Mouse (Mus musculus): ENCODE results near the gene Tmigd3. TPM values are rescaled to one million over a fixed set of nuclear protein-coding genes. Genes with fewer than 3 reads are reported as not detected.

Tmigd3 gene
- polyA plus RNA-seq, 2 experiments: 0.09 to 0.11 TPM

DNA sequence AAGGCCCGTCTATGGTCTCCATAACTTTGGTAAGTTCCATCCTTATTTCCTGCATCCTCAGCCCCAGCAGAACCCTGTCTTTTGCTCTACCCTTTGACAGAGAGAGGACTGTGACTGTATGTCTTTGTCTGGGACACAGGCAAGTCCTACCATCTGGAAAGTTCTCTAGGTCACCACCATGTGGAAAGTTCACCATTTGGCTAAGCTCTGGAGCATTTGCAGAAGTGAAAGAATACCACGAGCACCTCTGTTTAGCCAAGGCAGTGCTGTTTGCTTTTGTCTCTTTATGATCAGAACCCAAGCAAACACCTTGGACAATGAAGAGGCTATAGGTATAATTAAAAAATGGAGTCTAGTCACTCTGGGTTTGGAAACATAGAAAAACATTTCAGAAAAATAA lies 51.3 kb downstream of the Tmigd3 start:
- Histone ChIP-seq H3K4me1 (replicated peaks; ENCODE audit: control insufficient read depth in 2 of 2, insufficient read depth in 2 of 2, low read length in 1 of 2) (peaks cover 9 to 29% of the 10 kb centered on the region in 2 experiments), H3K27me3 (ENCODE audit: control insufficient read depth, insufficient read depth, low read length) (no peaks in the 10 kb centered on the region), H3K4me2 (ENCODE audit: low read depth) (no peak overlapping the region), H3K27ac (no peak overlapping the region), H3K9me3 (ENCODE audit: control insufficient read depth, low read length) (no peaks in the 10 kb centered on the region), H3K4me3 (ENCODE audit: insufficient read depth in 1 of 2, low read depth in 2 of 2, low read length in 2 of 2) (no peak overlapping the region), H3K9ac (replicated peaks) (no peak overlapping the region), H3K36me3 (replicated peaks; ENCODE audit: control insufficient read depth, insufficient read depth, low read depth) (no peaks in the 10 kb centered on the region)
- WGBS (ENCODE audit: insufficient replicate concordance): 51% methylated on average over 2 of the region's 2 CpGs
- no peak for ATAC-seq (ENCODE audit: insufficient read depth)
- TF ChIP-seq EP300 (IDR thresholded peaks at IDR 0.05; ENCODE audit: low read depth): no peak
- TF ChIP-seq CTCF (IDR thresholded peaks at IDR 0.05; ENCODE audit: low read depth): no peak
- DNase-seq (ENCODE audit: low read depth in 3 of 3, low spot score in 3 of 3): no peak

DNA sequence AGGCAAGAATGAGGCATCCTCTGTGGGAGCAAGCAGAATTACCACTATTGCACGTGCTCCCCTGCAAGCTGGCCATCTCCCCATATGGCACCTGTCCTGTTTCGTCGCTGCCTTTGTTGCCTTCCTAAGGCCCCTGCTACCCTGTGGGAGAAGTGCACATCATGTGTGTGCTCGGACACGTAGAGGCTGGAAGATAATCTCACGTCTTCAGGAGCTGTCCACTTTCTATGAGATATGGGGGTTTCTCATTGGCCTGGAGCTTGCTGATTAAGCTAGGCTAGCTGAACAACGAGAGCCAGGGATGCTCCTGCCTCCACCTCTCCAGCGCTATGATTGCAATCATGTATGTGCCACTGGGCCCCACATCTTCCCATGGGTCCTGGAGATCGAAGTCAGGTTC lies 53.9 kb downstream of the Tmigd3 start:
- H3K9ac ChIP-seq (replicated peaks): no peak overlapping the region
- no peaks in the 10 kb centered on the region for H3K27me3 ChIP-seq (ENCODE audit: control insufficient read depth, insufficient read depth, low read length)
- no peak overlapping the region for H3K27ac ChIP-seq
- no peak for TF ChIP-seq CTCF (IDR thresholded peaks at IDR 0.05; ENCODE audit: low read depth)
- TF ChIP-seq EP300 (IDR thresholded peaks at IDR 0.05; ENCODE audit: low read depth): no peak
- H3K4me1 ChIP-seq (replicated peaks; ENCODE audit: control insufficient read depth in 2 of 2, insufficient read depth in 2 of 2, low read length in 1 of 2): peaks cover 2 to 18% of the 10 kb centered on the region in 2 experiments; a peak in 3 of 4 replicates
- no peaks in the 10 kb centered on the region for H3K36me3 ChIP-seq (replicated peaks; ENCODE audit: control insufficient read depth, insufficient read depth, low read depth)
- H3K4me2 ChIP-seq (ENCODE audit: low read depth): no peak overlapping the region
- ATAC-seq (ENCODE audit: insufficient read depth): peak; percentile 65
- 42% methylated on average over 9 of the region's 9 CpGs for WGBS (ENCODE audit: insufficient replicate concordance)
- DNase-seq (ENCODE audit: low read depth in 3 of 3, low spot score in 3 of 3): no peak
- no peak overlapping the region for H3K4me3 ChIP-seq (ENCODE audit: insufficient read depth in 1 of 2, low read depth in 2 of 2, low read length in 2 of 2)
- H3K9me3 ChIP-seq (ENCODE audit: control insufficient read depth, low read length): no peaks in the 10 kb centered on the region

DNA sequence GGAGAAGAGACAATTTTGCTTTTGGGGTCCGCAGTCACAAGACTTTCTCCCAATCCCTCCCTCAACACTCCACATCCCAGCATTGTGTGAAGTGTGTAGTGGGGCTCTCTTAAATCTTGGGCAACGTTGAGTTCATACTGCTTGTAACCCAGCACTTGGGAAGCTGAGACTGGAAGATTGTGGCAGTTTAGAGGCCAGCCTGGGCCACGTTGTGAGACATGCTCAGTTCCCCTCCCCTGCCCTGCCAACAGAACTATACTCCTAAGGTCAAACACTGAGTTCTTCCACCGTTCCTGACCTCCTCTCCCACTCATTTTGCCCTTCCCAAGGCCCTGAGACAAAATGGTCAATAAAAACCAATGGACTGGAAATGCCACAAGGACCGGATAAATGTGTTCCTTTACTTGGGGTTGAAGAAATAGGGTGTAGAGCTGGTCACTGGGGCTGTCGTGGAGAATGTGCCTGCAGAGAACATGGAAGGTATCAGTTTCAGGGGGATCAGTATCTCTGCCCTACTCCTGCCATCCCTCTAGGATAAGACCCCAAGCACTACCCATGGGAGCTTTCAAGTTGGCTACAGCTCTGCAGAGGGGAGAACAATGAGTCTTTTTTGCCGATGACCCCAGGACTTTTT lies 57.0 kb downstream of the Tmigd3 start:
- no peak for ATAC-seq (ENCODE audit: insufficient read depth)
- TF ChIP-seq EP300 (IDR thresholded peaks at IDR 0.05; ENCODE audit: low read depth) (no peak), CTCF (IDR thresholded peaks at IDR 0.05; ENCODE audit: low read depth) (no peak)
- no peak overlapping the region for H3K27ac ChIP-seq
- no peak for DNase-seq (ENCODE audit: low read depth in 3 of 3, low spot score in 3 of 3)
- H3K9me3 ChIP-seq (ENCODE audit: control insufficient read depth, low read length): no peaks in the 10 kb centered on the region
- H3K4me2 ChIP-seq (ENCODE audit: low read depth): no peak overlapping the region
- H3K9ac ChIP-seq (replicated peaks): no peak overlapping the region
- no peaks in the 10 kb centered on the region for H3K27me3 ChIP-seq (ENCODE audit: control insufficient read depth, insufficient read depth, low read length)
- H3K36me3 ChIP-seq (replicated peaks; ENCODE audit: control insufficient read depth, insufficient read depth, low read depth): no peaks in the 10 kb centered on the region
- H3K4me3 ChIP-seq (ENCODE audit: insufficient read depth in 1 of 2, low read depth in 2 of 2, low read length in 2 of 2): no peak overlapping the region
- WGBS (ENCODE audit: insufficient replicate concordance): 61% methylated on average over 7 of the region's 7 CpGs
- peaks cover 2 to 22% of the 10 kb centered on the region in 2 experiments; a peak in 3 of 4 replicates for H3K4me1 ChIP-seq (replicated peaks; ENCODE audit: control insufficient read depth in 2 of 2, insufficient read depth in 2 of 2, low read length in 1 of 2)

DNA sequence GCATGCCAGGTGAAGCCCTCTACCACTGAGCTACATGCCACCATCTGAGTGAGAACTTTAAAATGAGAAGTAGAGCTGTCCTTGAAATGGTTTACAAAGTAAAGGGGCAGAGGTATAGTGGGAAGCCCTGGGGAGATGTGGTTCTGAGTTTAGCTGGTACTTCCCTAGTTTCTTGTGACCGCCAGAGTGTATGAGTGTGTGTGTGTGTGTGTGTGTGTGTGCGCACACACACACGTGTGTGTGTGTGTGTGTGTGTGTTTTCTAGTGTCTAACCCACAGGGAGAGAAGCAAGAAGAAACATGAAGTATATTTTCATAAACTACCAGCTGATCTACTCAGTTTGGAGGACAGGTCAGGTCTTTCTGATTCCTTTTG lies 57.5 kb downstream of the Tmigd3 start:
- H3K4me2 ChIP-seq (ENCODE audit: low read depth): no peak overlapping the region
- 64% methylated on average over 3 of the region's 3 CpGs for WGBS (ENCODE audit: insufficient replicate concordance)
- DNase-seq (ENCODE audit: low read depth in 3 of 3, low spot score in 3 of 3): no peak
- no peak for ATAC-seq (ENCODE audit: insufficient read depth)
- peaks cover 2 to 25% of the 10 kb centered on the region in 2 experiments; a peak in 3 of 4 replicates for H3K4me1 ChIP-seq (replicated peaks; ENCODE audit: control insufficient read depth in 2 of 2, insufficient read depth in 2 of 2, low read length in 1 of 2)
- no peaks in the 10 kb centered on the region for H3K27me3 ChIP-seq (ENCODE audit: control insufficient read depth, insufficient read depth, low read length)
- TF ChIP-seq CTCF (IDR thresholded peaks at IDR 0.05; ENCODE audit: low read depth) (no peak), EP300 (IDR thresholded peaks at IDR 0.05; ENCODE audit: low read depth) (no peak)
- H3K9ac ChIP-seq (replicated peaks): no peak overlapping the region
- no peaks in the 10 kb centered on the region for H3K36me3 ChIP-seq (replicated peaks; ENCODE audit: control insufficient read depth, insufficient read depth, low read depth)
- H3K27ac ChIP-seq: no peak overlapping the region
- H3K4me3 ChIP-seq (ENCODE audit: insufficient read depth in 1 of 2, low read depth in 2 of 2, low read length in 2 of 2): no peak overlapping the region
- no peaks in the 10 kb centered on the region for H3K9me3 ChIP-seq (ENCODE audit: control insufficient read depth, low read length)

DNA sequence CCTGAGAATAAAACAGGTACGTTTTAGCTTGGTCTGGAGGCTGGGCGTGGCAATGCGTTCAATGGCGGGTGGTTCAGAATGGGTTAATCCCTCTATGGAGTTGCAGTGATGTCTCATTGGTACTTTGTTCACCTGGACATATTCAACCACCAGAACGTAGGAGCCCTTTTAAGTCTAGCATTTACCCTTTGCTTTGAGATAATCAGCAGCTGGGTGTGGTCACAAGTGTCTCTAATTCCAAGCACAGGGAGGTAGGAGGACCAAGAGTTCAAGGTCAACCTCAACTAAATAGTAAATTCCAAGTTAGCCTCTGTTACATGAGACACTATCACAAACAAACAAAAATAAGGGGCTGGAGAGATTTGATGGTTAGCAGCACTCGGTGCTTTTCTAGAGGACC lies 58.1 kb downstream of the Tmigd3 start:
- ATAC-seq (ENCODE audit: insufficient read depth) (no peak), DNase-seq (ENCODE audit: low read depth in 3 of 3, low spot score in 3 of 3) (no peak)
- Histone ChIP-seq H3K9me3 (ENCODE audit: control insufficient read depth, low read length) (no peaks in the 10 kb centered on the region), H3K36me3 (replicated peaks; ENCODE audit: control insufficient read depth, insufficient read depth, low read depth) (no peaks in the 10 kb centered on the region), H3K9ac (replicated peaks) (no peak overlapping the region), H3K27ac (no peak overlapping the region), H3K4me3 (ENCODE audit: insufficient read depth in 1 of 2, low read depth in 2 of 2, low read length in 2 of 2) (no peak overlapping the region), H3K27me3 (ENCODE audit: control insufficient read depth, insufficient read depth, low read length) (no peaks in the 10 kb centered on the region), H3K4me2 (ENCODE audit: low read depth) (no peak overlapping the region), H3K4me1 (replicated peaks; ENCODE audit: control insufficient read depth in 2 of 2, insufficient read depth in 2 of 2, low read length in 1 of 2) (peaks cover 2 to 25% of the 10 kb centered on the region in 2 experiments; a peak in 3 of 4 replicates)
- TF ChIP-seq EP300 (IDR thresholded peaks at IDR 0.05; ENCODE audit: low read depth) (no peak), CTCF (IDR thresholded peaks at IDR 0.05; ENCODE audit: low read depth) (no peak)
- WGBS (ENCODE audit: insufficient replicate concordance): 73% methylated on average over 6 of the region's 6 CpGs

Measured in liver, embryonic 14.5 days (tissue).